9 mouse cellular contexts compared by ENCODE assay signal in the genomic region with DNA sequence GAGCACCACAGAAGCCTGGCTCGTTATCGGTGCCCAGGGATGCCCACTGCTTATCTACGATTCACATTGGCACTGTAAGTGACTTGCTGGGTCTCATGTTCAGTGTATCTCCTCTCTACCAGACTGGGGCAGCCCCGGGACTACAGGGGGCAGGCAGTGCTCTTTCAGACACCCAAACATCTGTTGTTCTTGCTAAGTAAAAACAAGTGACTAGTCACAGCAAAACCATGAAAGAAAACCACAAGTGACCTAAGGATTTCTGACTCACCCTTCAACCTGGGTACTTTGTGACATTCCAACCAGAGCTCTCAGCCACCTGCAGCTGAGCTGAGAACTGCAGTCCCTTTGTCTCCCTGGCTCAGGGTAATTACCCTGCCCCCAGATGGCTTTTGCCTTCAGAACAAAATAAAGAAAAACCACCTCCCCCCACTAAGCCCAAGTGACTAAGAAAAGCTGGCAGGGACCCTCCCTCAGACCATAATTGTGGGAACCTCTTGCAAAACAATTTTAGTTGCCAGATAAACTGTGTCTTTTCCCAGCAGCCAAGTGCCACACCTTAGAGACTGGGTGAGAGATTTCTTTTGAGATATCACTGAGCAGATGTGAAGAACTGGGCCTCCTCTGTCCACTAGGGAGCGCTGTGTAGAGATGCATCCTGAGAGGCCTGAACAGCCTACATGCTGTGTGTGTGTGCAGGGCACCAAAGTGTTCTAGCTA. TPM values are rescaled to one million over a fixed set of nuclear protein-coding genes. Genes with fewer than 3 reads are reported as not detected.
DNase-seq lines count a peak whose midpoint lies in the region; ATAC-seq and TF ChIP-seq lines count a peak whose summit lies in the region.
"Had no signal": no experiment of that assay in that cellular context is flagged by ENCODE, and none has a peak within 500 bp of the region (broad histone marks: within the 10 kb centered on the region; RNA-seq: fewer than 3 reads in every experiment).

No protein-coding gene starts in this region.

- no peak overlapping the region for H3K4me2 ChIP-seq in liver, embryonic 11.5 days
- H3K4me2 ChIP-seq in hindbrain, postnatal 0 days (ENCODE audit: low read depth, low read length): no peak overlapping the region
- no peak overlapping the region for H3K4me2 ChIP-seq in stomach, postnatal 0 days (replicated peaks; ENCODE audit: low read depth)

- peak; percentile 62 for TF ChIP-seq CTCF in hindbrain, postnatal 0 days (IDR thresholded peaks at IDR 0.05; ENCODE audit: low read depth)
- TF ChIP-seq CTCF in stomach, postnatal 0 days (IDR thresholded peaks at IDR 0.05; ENCODE audit: low read depth): peak; percentile 78

- WGBS in liver, embryonic 11.5 days: 62% methylated on average over 5 of the region's 5 CpGs
- WGBS in hindbrain, postnatal 0 days: 46% methylated on average over 5 of the region's 5 CpGs
- 44% methylated on average over 5 of the region's 5 CpGs for WGBS in stomach, postnatal 0 days

- no peak for TF ChIP-seq EP300 in stomach, postnatal 0 days (optimal IDR thresholded peaks at IDR 0.05)

- H3K9me3 ChIP-seq in liver, embryonic 11.5 days (ENCODE audit: control insufficient read depth, low read length): no peaks in the 10 kb centered on the region
- no peaks in the 10 kb centered on the region for H3K9me3 ChIP-seq in hindbrain, postnatal 0 days (ENCODE audit: low read length)
- H3K9me3 ChIP-seq in stomach, postnatal 0 days (ENCODE audit: control insufficient read depth, low read length): no peaks in the 10 kb centered on the region

- no peaks in the 10 kb centered on the region for H3K27me3 ChIP-seq in liver, embryonic 11.5 days (replicated peaks; ENCODE audit: control insufficient read depth, insufficient read depth, low read length)
- H3K27me3 ChIP-seq in hindbrain, postnatal 0 days (ENCODE audit: insufficient read depth, low read length): no peaks in the 10 kb centered on the region
- H3K27me3 ChIP-seq in stomach, postnatal 0 days (ENCODE audit: control insufficient read depth, insufficient read depth, low read length): no peaks in the 10 kb centered on the region

- no peaks in the 10 kb centered on the region for H3K36me3 ChIP-seq in liver, embryonic 11.5 days (ENCODE audit: control insufficient read depth, insufficient read depth, low read length)
- H3K36me3 ChIP-seq in hindbrain, postnatal 0 days (ENCODE audit: insufficient read depth, low read length): no peaks in the 10 kb centered on the region
- H3K36me3 ChIP-seq in stomach, postnatal 0 days (ENCODE audit: control insufficient read depth, insufficient read depth, low read length): no peaks in the 10 kb centered on the region

- H3K9ac ChIP-seq in liver, embryonic 11.5 days (ENCODE audit: low read depth, low read length): no peak overlapping the region
- no peak overlapping the region for H3K9ac ChIP-seq in hindbrain, postnatal 0 days (replicated peaks; ENCODE audit: low read length)
- H3K9ac ChIP-seq in stomach, postnatal 0 days (ENCODE audit: low read length): no peak overlapping the region

- H3K4me3 ChIP-seq in liver, embryonic 11.5 days (ENCODE audit: low read depth, low read length): no peak overlapping the region
- no peak overlapping the region for H3K4me3 ChIP-seq in hindbrain, postnatal 0 days (ENCODE audit: low read length)
- no peak overlapping the region for H3K4me3 ChIP-seq in stomach, postnatal 0 days (ENCODE audit: low read depth, low read length)

- no peak overlapping the region for H3K27ac ChIP-seq in liver, embryonic 11.5 days (ENCODE audit: low read depth, low read length)
- H3K27ac ChIP-seq in hindbrain, postnatal 0 days: no peak overlapping the region
- H3K27ac ChIP-seq in stomach, postnatal 0 days (replicated peaks): 0 out of 2 replicates have a peak overlapping the region, but pooled peaks have one; percentile 49

- no peaks in the 10 kb centered on the region for H3K4me1 ChIP-seq in liver, embryonic 11.5 days (replicated peaks; ENCODE audit: control insufficient read depth, insufficient read depth, low read length)
- no peaks in the 10 kb centered on the region for H3K4me1 ChIP-seq in hindbrain, postnatal 0 days (ENCODE audit: insufficient read depth, low read length)
- no peaks in the 10 kb centered on the region; the same call in 1 of the 2 replicates for H3K4me1 ChIP-seq in stomach, postnatal 0 days (replicated peaks; ENCODE audit: control insufficient read depth, insufficient read depth)

- ATAC-seq in liver, embryonic 11.5 days (replicated peaks; ENCODE audit: low FRiP score): no peak; the same call in 1 of the 2 replicates
- ATAC-seq in hindbrain, postnatal 0 days: no peak
- ATAC-seq in stomach, postnatal 0 days (ENCODE audit: low FRiP score, low TSS enrichment): no peak; the same call in 1 of the 2 replicates

- peak; percentile 8 for DNase-seq in adrenal gland, adult 2 months
- no peak for DNase-seq in adrenal gland, adult 8-10 months
- peak; percentile 43 for DNase-seq in liver
- DNase-seq in liver, embryonic 11.5 days (ENCODE audit: low spot score): no peak
- peak; percentile 29 for DNase-seq in c-Kit-positive CD71-positive TER-119-positive erythroid progenitor cells, embryonic 14.5 days (ENCODE audit: low spot score)
- peak; percentile 59 for DNase-seq in hindbrain, postnatal 0 days (ENCODE audit: low spot score)
- DNase-seq in lung, postnatal 25 days (ENCODE audit: low spot score): peak; percentile 61
- DNase-seq in stomach, postnatal 0 days (ENCODE audit: low spot score): peak; percentile 46

RNA-seq across cellular contexts. Expression of gene Spdye4c, which starts 46.4 kb away (rescaled TPM):
- not detected for total RNA-seq in adrenal gland, adult 2 months (2021)
- not detected in 2 replicates for polyA plus RNA-seq in adrenal gland, adult 2 months (2012; rRNA removed)
- not detected for total RNA-seq in adrenal gland, adult 8-10 months (2022)
- polyA plus RNA-seq in liver, embryonic 11.5 days (2014; fragmentation: Nextera tagmentation; extraction: Ambion mirVana): not detected in 2 replicates
- not detected in 2 replicates for total RNA-seq in hindbrain, postnatal 0 days (2014; rRNA removed)
- not detected in 2 replicates for polyA plus RNA-seq in hindbrain, postnatal 0 days (2015; fragmentation: Nextera tagmentation; extraction: Ambion mirVana)
- not detected in 2 replicates for polyA plus RNA-seq in stomach, postnatal 0 days (2015; fragmentation: Nextera tagmentation; extraction: Ambion mirVana)
- total RNA-seq: left cerebral cortex, postnatal 10 days had no signal

Comparison
In these comparisons a context has a peak if more than half of its experiments do, and no peak if none do; other contexts are left out.
1. DNase-seq: peak in adrenal gland, adult 2 months (single experiment), liver (single experiment), c-Kit-positive CD71-positive TER-119-positive erythroid progenitor cells, embryonic 14.5 days (single experiment), hindbrain, postnatal 0 days (single experiment), lung, postnatal 25 days (single experiment) and stomach, postnatal 0 days (single experiment); none in adrenal gland, adult 8-10 months (single experiment) and liver, embryonic 11.5 days (single experiment).